Mouse (Mus musculus) gonadal fat pad, adult 2 months (tissue): Measurements from ENCODE around the gene Gm20736. TPM values are rescaled to one million over a fixed set of nuclear protein-coding genes. Genes with fewer than 3 reads are reported as not detected.
"Not testable (repeated sequence)": the region's sequence is repeated elsewhere in the genome, so short reads cannot be mapped to it uniquely, and the experiment has no call there.

Experiments
- DNase-seq: peaks from one replicate; pipeline ENCODE4 v3.0.0-alpha.2; 2012; ENCODE audit warnings: low read depth
- polyA plus RNA-seq: library from polyadenylated mRNA; depleted of rRNA; stranded (reverse); fragments of >200 nt; gene quantifications from 2 replicates; pipeline ENCODE4 v1.2.3, GENCODE M21; 2012; rRNA removed

Gene Gm20736
- polyA plus RNA-seq = not detected in 2 replicates

- not testable (repeated sequence) for DNase-seq
These were observed at the start of gene Gm20736 for GRCm38 (mm10) chrY:65377390-65377789. Gene Gm20736 (plus strand): TSS chrY:65377690.

Other genes starting within 250 kb of the Gm20736 start
- gene Gm20924, start 170.2 kb upstream of the Gm20736 start, polyA plus RNA-seq = not detected in 2 replicates